Mouse (Mus musculus): ENCODE data around the gene Skint7. TPM values are rescaled to one million over a fixed set of nuclear protein-coding genes. Genes with fewer than 3 reads are reported as not detected.

Gene Skint7
- not detected for polyA plus RNA-seq (2015; fragmentation: Illumina TruSeq; extraction: RNeasy Lipid Tissue Mini Kit (QIAGEN cat#74804); ENCODE audit: low read depth, low replicate concordance)

GRCm38 (mm10) chr4:111972623-111973022 lies at the start of gene Skint7:
TSS of gene Skint7 (plus strand) at chr4:111972923.

GRCm38 (mm10) chr4:112005969-112006368 lies 33.2 kb downstream of the Skint7 start, which contains the start of gene Skint1:
TSS of gene Skint1 (plus strand) at chr4:112006269.

Other genes with a start within 250 kb of the Skint7 start
- gene Slc5a9, start 70.0 kb upstream of the Skint7 start, polyA plus RNA-seq (2015; fragmentation: Illumina TruSeq; extraction: RNeasy Lipid Tissue Mini Kit (QIAGEN cat#74804); ENCODE audit: low read depth, low replicate concordance), result not detected
- gene Skint8, start 53.5 kb upstream of the Skint7 start, polyA plus RNA-seq (2015; fragmentation: Illumina TruSeq; extraction: RNeasy Lipid Tissue Mini Kit (QIAGEN cat#74804); ENCODE audit: low read depth, low replicate concordance), result not detected
- not detected for gene Skint1, start 33.3 kb downstream of the Skint7 start, polyA plus RNA-seq (2015; fragmentation: Illumina TruSeq; extraction: RNeasy Lipid Tissue Mini Kit (QIAGEN cat#74804); ENCODE audit: low read depth, low replicate concordance)
- gene Skint4, start 99.1 kb downstream of the Skint7 start, polyA plus RNA-seq (2015; fragmentation: Illumina TruSeq; extraction: RNeasy Lipid Tissue Mini Kit (QIAGEN cat#74804); ENCODE audit: low read depth, low replicate concordance), result not detected

Measured in brain, adult 10 weeks (tissue).